Mouse (Mus musculus) Patski (cell line): ENCODE results near the gene Pcdh9. TPM values are rescaled to one million over a fixed set of nuclear protein-coding genes. Genes with fewer than 3 reads are reported as not detected.

Source experiments
- ATAC-seq: fragments of 100-300 bp; one replicate; pipeline ENCODE4 v1.8.0; 2021
- CTCF ChIA-PET: fragments of 350-600 bp; sonication (Branson Sonifier 250); formaldehyde crosslinking; loops from one replicate; lab custom pipeline; 2022; ENCODE audit warnings: inconsistent platforms; lab: Charles Lee
- POLR2A ChIA-PET: fragments of 350-600 bp; sonication (Branson Sonifier 250); formaldehyde crosslinking; loops from one replicate; lab custom pipeline; 2022; ENCODE audit warnings: antibody characterized with exemption, inconsistent platforms; lab: Charles Lee
- DNase-seq: peaks from one replicate; pipeline ENCODE4 v3.0.0-alpha.2; 2011; ENCODE audit warnings: low read depth, low spot score
- H3K27me3 ChIP-seq: fragments of 371-371 bp; one replicate; pipeline ENCODE4 v1.5.1; 2021
- CTCF ChIP-seq: fragments of 100-300 bp; IDR thresholded peaks from one replicate; pipeline ENCODE4 v1.5.1; 2021
- in situ Hi-C: fragments of 300-500 bp; cut with MboI; formaldehyde crosslinking; loops from 3 replicates; pipeline ENCODE4 v1.11.1; 2018; ENCODE audit warnings: low pct_unique_long_range_greater_than_20kb, mixed read lengths
- polyA plus RNA-seq: library from polyadenylated mRNA; unstranded; gene quantifications from one replicate; pipeline ENCODE4 v1.2.3, GENCODE M21; 2021

Gene Pcdh9
- polyA plus RNA-seq, 1 experiment from 2014 or later: not detected

- no peak for ATAC-seq
- ChIA-PET CTCF (no interaction called here), POLR2A (no interaction called here)
- TF ChIP-seq CTCF: no peak
- DNase-seq: no peak
- H3K27me3 ChIP-seq: no peaks in the 10 kb centered on the region
- in situ Hi-C loops: no loop called here
These were observed 418.0 kb downstream of the Pcdh9 start for GRCm38 (mm10) chr14:93472494-93472893.

DNA sequence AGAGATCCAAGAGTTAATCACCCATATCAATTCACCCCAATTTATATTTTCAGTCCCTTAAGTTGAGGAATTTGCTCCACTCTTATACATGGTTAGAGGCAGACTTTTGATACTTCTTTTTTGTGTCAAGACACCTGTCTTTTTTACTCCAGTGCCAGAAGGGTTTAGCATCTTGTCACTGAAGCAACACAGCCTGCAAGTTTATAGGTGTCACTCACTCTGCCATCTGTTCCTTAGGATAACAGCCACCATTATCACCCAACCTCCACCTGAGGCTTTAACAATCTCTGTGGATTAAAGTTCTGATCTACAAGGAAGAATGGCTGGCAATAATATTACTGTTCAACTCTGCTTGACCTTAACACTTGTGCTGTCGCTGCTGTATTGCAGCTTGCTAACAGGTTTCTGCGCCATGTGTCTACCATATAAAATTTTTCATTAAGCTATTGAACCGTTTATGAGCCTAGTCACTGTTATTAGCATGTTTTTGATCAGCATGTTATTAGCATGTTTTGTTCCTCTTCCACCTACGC lies 427.1 kb downstream of the Pcdh9 start:
- H3K27me3 ChIP-seq: peaks cover 4% of the 10 kb centered on the region
- ATAC-seq: no peak
- DNase-seq: no peak
- TF ChIP-seq CTCF: no peak
- in situ Hi-C loops: no loop called here
- POLR2A ChIA-PET: no interaction called here
- CTCF ChIA-PET: no interaction called here

GRCm38 (mm10) chr14:93450930-93451665 lies 439.4 kb downstream of the Pcdh9 start:
- in situ Hi-C loops: no loop called here
- ChIA-PET POLR2A (no interaction called here), CTCF (no interaction called here)
- no peak for DNase-seq
- no peak for TF ChIP-seq CTCF
- peaks cover 5% of the 10 kb centered on the region for H3K27me3 ChIP-seq
- ATAC-seq: no peak

DNA sequence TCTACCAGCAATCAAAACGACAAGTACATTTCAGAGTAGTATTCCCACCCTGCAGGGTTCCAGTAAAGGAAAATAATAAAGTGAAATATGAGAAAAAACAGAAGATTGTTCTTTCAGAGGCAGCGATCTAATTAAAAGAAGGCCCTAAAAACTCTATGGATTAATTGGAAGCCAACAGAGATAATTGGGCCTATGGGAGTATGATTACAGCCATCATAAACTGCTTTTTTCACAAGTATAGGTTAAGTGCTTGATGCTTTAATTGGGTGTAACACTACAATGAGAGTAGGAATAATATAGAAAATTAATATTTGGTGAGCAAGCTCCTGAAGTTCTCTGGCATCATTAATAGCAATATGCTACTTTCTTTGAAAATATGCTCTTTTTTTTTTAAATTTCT lies 448.6 kb downstream of the Pcdh9 start:
- ChIA-PET POLR2A (no interaction called here), CTCF (no interaction called here)
- TF ChIP-seq CTCF: no peak
- DNase-seq (no peak), ATAC-seq (no peak)
- in situ Hi-C loops: no loop called here
- no peaks in the 10 kb centered on the region for H3K27me3 ChIP-seq

GRCm38 (mm10) chr14:93437226-93437625 lies 453.3 kb downstream of the Pcdh9 start:
- in situ Hi-C loops: no loop called here
- TF ChIP-seq CTCF: no peak
- DNase-seq (no peak), ATAC-seq (no peak)
- H3K27me3 ChIP-seq: no peaks in the 10 kb centered on the region
- POLR2A ChIA-PET: no interaction called here
- CTCF ChIA-PET: no interaction called here

DNA sequence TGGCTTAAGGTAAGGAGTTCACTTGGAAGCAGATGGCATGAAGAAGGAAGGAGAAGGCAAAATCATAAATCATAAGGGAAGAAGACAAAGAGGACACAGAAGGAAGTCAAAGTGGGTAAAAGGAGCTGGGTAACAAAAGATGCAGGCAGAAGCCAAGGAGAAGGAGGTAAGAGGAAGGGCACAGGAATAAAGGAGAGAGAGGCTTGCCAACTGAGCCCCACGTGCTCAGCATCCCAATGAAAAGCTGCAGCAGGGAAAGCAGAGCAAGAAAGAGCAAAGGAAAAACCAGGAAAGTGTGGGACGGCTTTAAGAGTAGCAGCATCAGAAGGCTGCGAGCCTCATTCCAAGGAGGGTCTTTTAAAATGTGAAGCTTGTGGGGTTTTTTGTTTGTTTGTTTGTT lies 473.7 kb downstream of the Pcdh9 start:
- no peaks in the 10 kb centered on the region for H3K27me3 ChIP-seq
- ChIA-PET POLR2A (no interaction called here), CTCF (no interaction called here)
- ATAC-seq: no peak
- no peak for TF ChIP-seq CTCF
- no peak for DNase-seq
- in situ Hi-C loops: no loop called here

DNA sequence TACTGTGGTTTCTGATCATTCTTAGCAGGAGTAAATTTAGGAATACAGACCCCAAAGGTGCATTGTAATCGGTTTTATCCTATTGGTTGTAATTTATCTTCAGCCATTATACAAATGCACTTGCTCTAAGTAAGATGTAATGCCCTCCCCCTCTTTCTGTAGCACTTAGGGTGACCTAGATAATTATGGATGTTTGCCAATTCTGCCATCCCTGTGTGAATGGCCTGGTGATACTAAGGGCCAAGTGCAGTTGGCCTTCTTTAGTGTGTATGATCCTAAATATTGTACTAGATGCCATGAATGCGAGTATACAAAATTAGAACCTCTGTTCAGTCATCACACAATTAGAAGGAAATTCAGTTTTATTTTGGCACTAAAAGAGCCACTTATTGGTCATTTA lies 475.0 kb downstream of the Pcdh9 start:
- DNase-seq: no peak
- POLR2A ChIA-PET: no interaction called here
- no peaks in the 10 kb centered on the region for H3K27me3 ChIP-seq
- no peak for TF ChIP-seq CTCF
- ATAC-seq: no peak
- CTCF ChIA-PET: no interaction called here
- in situ Hi-C loops: no loop called here

DNA sequence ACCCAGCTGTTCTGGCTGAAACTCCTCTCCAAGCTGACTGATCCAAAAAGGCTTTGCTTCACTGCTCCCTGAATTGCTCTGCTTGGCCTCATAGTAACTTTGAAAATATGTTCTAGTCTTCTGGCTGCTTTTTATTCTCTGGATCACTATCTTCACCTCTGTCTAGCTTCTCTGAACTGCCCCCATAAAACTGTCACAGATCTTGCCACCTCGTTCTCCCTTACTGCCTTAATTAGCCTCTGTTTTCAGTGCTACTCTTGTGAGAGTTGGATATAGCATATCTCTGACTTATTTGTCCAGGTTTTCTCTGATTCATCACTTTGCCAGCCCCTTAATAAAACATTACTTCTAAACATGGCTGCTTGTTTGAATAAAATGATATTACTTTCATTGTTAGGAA lies 481.2 kb downstream of the Pcdh9 start:
- in situ Hi-C loops: no loop called here
- POLR2A ChIA-PET: no interaction called here
- no peak for DNase-seq
- CTCF ChIA-PET: no interaction called here
- H3K27me3 ChIP-seq: peaks cover 13% of the 10 kb centered on the region
- TF ChIP-seq CTCF: no peak
- ATAC-seq: no peak

DNA sequence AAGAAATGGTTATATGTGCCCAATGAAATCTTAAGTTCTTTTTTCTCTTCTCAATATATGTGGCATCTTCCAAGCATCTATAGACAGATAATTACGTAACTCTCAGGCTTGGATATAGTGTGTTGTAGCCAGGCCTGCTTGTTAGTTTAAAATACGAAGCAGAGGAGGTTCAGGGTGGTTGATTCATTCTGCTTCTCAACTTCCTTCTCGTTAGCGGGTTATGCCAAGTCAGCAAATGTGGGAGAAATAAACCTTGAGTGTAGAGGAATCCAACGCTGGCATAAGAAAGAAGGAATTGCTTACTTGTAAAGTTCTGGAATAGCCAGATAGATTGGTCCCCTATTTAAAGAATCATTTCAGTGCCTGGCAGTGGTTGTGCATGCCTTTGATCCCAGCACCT lies 482.7 kb downstream of the Pcdh9 start:
- ATAC-seq: no peak
- POLR2A ChIA-PET: no interaction called here
- H3K27me3 ChIP-seq: peaks cover 22% of the 10 kb centered on the region
- DNase-seq: no peak
- CTCF ChIA-PET: no interaction called here
- no peak for TF ChIP-seq CTCF
- in situ Hi-C loops: no loop called here

DNA sequence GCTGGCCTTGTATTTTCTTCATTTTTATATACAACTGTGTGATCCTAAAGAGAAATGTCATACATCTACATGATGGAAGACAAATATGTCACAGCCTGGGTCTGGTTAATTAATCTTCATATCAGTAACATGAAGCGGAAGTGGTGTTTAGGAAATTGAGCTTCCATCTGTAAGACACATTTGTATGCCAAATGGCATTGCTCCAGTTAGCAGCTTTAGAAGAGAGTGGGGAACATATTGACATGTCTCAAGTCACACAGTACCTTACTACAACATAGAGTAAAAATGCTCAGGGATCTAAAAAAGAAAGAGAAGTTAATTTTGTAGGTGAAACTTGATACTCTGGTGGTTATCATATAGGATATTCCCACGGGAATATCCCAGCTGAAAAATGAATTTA lies 505.4 kb downstream of the Pcdh9 start:
- DNase-seq (no peak), ATAC-seq (no peak)
- CTCF ChIA-PET: no interaction called here

DNA sequence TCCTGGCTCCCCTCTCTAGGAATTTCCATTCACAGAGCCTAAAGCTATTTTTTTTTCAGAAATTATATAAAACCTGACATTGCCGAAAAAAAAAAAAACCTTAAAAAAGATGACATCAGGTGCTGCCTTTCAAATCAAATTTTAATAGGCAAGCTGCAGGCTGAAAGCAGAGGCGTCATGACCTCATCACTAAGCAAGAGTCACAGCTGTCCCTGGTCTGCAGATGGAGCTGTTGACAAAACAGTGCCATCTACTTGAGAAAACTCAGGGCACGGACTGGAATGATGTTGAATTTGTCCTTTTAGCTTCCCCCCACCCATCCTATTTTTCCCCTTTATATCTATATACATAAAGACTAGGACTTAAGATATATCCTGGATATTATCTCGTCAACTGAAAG lies 509.3 kb downstream of the Pcdh9 start:
- in situ Hi-C loops: no loop called here
- ChIA-PET CTCF (no interaction called here), POLR2A (no interaction called here)
- no peak for ATAC-seq
- H3K27me3 ChIP-seq: peaks cover 12% of the 10 kb centered on the region
- TF ChIP-seq CTCF: peak; percentile 20
- DNase-seq: no peak

More for the DNA sequence above, 505.4 kb downstream of the Pcdh9 start:
- TF ChIP-seq CTCF: no peak
- in situ Hi-C loops: no loop called here
- POLR2A ChIA-PET: no interaction called here
- no peaks in the 10 kb centered on the region for H3K27me3 ChIP-seq

- CTCF ChIA-PET: no interaction called here
- TF ChIP-seq CTCF: no peak
- POLR2A ChIA-PET: no interaction called here
- ATAC-seq (no peak), DNase-seq (no peak)
- peaks cover 13% of the 10 kb centered on the region for H3K27me3 ChIP-seq
- in situ Hi-C loops: no loop called here
These were observed 509.7 kb downstream of the Pcdh9 start for GRCm38 (mm10) chr14:93380757-93381156.
